Mouse (Mus musculus) kidney, postnatal 14 days (tissue): ENCODE measurements around the gene Cryba2.

Experiments
- DNase-seq: peaks from one replicate; pipeline ENCODE4 v3.0.0; 2022; ENCODE audit warnings: mixed read lengths

The Cryba2 gene

GRCm38 (mm10) chr1:74848946-74849345 lies 44.0 kb downstream of the Cryba2 start:
- no peak for DNase-seq

GRCm38 (mm10) chr1:74846341-74846740 lies 46.6 kb downstream of the Cryba2 start:
- no peak for DNase-seq

GRCm38 (mm10) chr1:74843090-74843489 lies 49.9 kb downstream of the Cryba2 start:
- DNase-seq = no peak
